Mouse (Mus musculus) urinary bladder, postnatal 4 days (tissue): ENCODE data around the gene Slit3.

Experiments
- DNase-seq, 2 experiments: peaks; one replicate each; pipeline ENCODE4 v3.0.0; 2021 to 2022; ENCODE audit warnings: low spot score in 2 of 2

The Slit3 gene

GRCm38 (mm10) chr11:35124489-35125107 is 3.6 kb downstream of the Slit3 start:
- DNase-seq = no peak

- DNase-seq = no peak
Observed at GRCm38 (mm10) chr11:35125108-35125490, 4.1 kb downstream of the Slit3 start.

- DNase-seq = no peak
Observed at GRCm38 (mm10) chr11:35131740-35132139, 10.7 kb downstream of the Slit3 start.

- no peak for DNase-seq
Observed at GRCm38 (mm10) chr11:35136625-35137024, 15.6 kb downstream of the Slit3 start.

GRCm38 (mm10) chr11:35140092-35140491 is 19.1 kb downstream of the Slit3 start:
- no peak for DNase-seq

- no peak for DNase-seq
Observed at GRCm38 (mm10) chr11:35142202-35142601, 21.2 kb downstream of the Slit3 start.

- DNase-seq = no peak
Observed at GRCm38 (mm10) chr11:35142698-35143360, 21.8 kb downstream of the Slit3 start.

GRCm38 (mm10) chr11:35147818-35148445 is 26.9 kb downstream of the Slit3 start:
- DNase-seq = no peak

GRCm38 (mm10) chr11:35151539-35151951 is 30.5 kb downstream of the Slit3 start:
- DNase-seq = no peak

GRCm38 (mm10) chr11:35152875-35153274 is 31.9 kb downstream of the Slit3 start:
- DNase-seq = no peak

GRCm38 (mm10) chr11:35154449-35154848 is 33.4 kb downstream of the Slit3 start:
- DNase-seq = no peak

GRCm38 (mm10) chr11:35155281-35155680 is 34.3 kb downstream of the Slit3 start:
- no peak for DNase-seq

- DNase-seq = no peak
Observed at GRCm38 (mm10) chr11:35156676-35157075, 35.7 kb downstream of the Slit3 start.

GRCm38 (mm10) chr11:35160682-35161211 is 39.7 kb downstream of the Slit3 start:
- no peak for DNase-seq

- DNase-seq = no peak
Observed at GRCm38 (mm10) chr11:35163396-35163795, 42.4 kb downstream of the Slit3 start.

- no peak for DNase-seq
Observed at GRCm38 (mm10) chr11:35167176-35167575, 46.2 kb downstream of the Slit3 start.

GRCm38 (mm10) chr11:35171505-35171904 is 50.5 kb downstream of the Slit3 start:
- DNase-seq = no peak

- peak in 1 of 2 experiments; percentile 44 for DNase-seq
Observed at GRCm38 (mm10) chr11:35177564-35177963, 56.5 kb downstream of the Slit3 start.

- DNase-seq = peak in 1 of 2 experiments; percentile 57
Observed at GRCm38 (mm10) chr11:35178144-35178817, 57.3 kb downstream of the Slit3 start.

- peak in 1 of 2 experiments; percentile 36 for DNase-seq
Observed at GRCm38 (mm10) chr11:35179305-35179704, 58.3 kb downstream of the Slit3 start.

- no peak for DNase-seq
Observed at GRCm38 (mm10) chr11:35182887-35183286, 61.9 kb downstream of the Slit3 start.

- no peak for DNase-seq
Observed at GRCm38 (mm10) chr11:35194826-35195225, 73.8 kb downstream of the Slit3 start.
